Comparison of ENCODE assay signal across 20 mouse cellular contexts in the genomic region with DNA sequence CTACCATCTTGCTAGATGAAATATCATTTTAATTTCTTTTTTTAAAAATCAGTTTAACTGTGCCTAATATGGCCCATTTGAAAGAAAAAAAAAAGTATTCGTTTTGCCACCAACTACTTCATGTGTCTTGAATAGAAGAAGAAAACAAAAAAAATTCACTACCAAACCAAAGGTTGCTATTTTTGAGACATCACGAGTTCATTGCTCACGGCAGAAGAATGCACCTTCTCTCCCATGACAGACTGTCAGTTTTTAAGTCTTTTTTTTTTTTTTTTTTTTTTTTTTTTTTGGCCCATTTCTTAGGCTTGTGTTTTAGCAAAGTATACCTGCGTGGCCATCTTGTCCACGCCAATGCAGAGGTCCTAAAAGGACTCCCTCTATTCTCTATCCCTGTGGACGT. TPM values are rescaled to one million over a fixed set of nuclear protein-coding genes. Genes with fewer than 3 reads are reported as not detected.
"Had no signal": no experiment of that assay in that cellular context is flagged by ENCODE, and none has a peak within 500 bp of the region (broad histone marks: within the 10 kb centered on the region; RNA-seq: fewer than 3 reads in every experiment).

No protein-coding gene starts in this region.

- H3K4me3 ChIP-seq: megakaryocyte, embryonic 14.5 days; midbrain, embryonic 13.5 days; midbrain, embryonic 15.5 days; neural tube, embryonic 12.5 days; stomach, embryonic 15.5 days had no signal

- H3K4me1 ChIP-seq: midbrain, embryonic 15.5 days; neural tube, embryonic 12.5 days had no signal

- ATAC-seq: midbrain, embryonic 13.5 days; midbrain, embryonic 15.5 days had no signal

- DNase-seq: lung, adult 18-20 months; lung, embryonic 14.5 days; lung, postnatal 10 days; lung, postnatal 4 days; right cerebral cortex, postnatal 14 days; thymus, adult 2 months; thymus, postnatal 25 days had no signal

- H3K27me3 ChIP-seq: megakaryocyte, embryonic 14.5 days; midbrain, embryonic 13.5 days; midbrain, embryonic 15.5 days; neural tube, embryonic 12.5 days; stomach, embryonic 15.5 days had no signal

- H3K4me2 ChIP-seq: lung, embryonic 14.5 days; midbrain, embryonic 11.5 days; midbrain, embryonic 13.5 days; midbrain, embryonic 15.5 days; neural tube, embryonic 12.5 days; stomach, embryonic 15.5 days had no signal

- H3K9me3 ChIP-seq: megakaryocyte, embryonic 14.5 days; midbrain, embryonic 13.5 days; midbrain, embryonic 15.5 days; neural tube, embryonic 12.5 days; stomach, embryonic 15.5 days had no signal

- H3K9ac ChIP-seq: lung, embryonic 14.5 days; midbrain, embryonic 13.5 days; midbrain, embryonic 15.5 days; neural tube, embryonic 12.5 days; stomach, embryonic 15.5 days had no signal

- H3K27ac ChIP-seq: midbrain, embryonic 13.5 days; midbrain, embryonic 15.5 days; neural tube, embryonic 12.5 days; stomach, embryonic 15.5 days; stomach, postnatal 0 days had no signal

RNA-seq across cellular contexts. Expression of a gene that starts 50.5 kb away (rescaled TPM):
- total RNA-seq: midbrain, postnatal 0 days; monocyte, adult 5-6 weeks; neutrophil, adult 5-6 weeks had no signal
- polyA plus RNA-seq: lung, embryonic 14.5 days; lung, embryonic 16.5 days; midbrain, embryonic 11.5 days; midbrain, embryonic 13.5 days; midbrain, postnatal 0 days; neural tube, embryonic 12.5 days; neural tube, embryonic 14.5 days; spleen, adult 2 months had no signal
